Mouse (Mus musculus) liver, embryonic 14.5 days (tissue): Measurements from ENCODE around the gene 4930523C07Rik.

Experiments
- CTCF ChIP-seq: IDR thresholded peaks from 2 replicates; pipeline ENCODE4 v1.5.1; 2016; ENCODE audit warnings: antibody characterized with exemption, low read depth, control low read depth
- EP300 ChIP-seq: IDR thresholded peaks from 2 replicates; pipeline ENCODE4 v1.6.1; 2016; ENCODE audit warnings: antibody characterized with exemption, low read depth

DNA sequence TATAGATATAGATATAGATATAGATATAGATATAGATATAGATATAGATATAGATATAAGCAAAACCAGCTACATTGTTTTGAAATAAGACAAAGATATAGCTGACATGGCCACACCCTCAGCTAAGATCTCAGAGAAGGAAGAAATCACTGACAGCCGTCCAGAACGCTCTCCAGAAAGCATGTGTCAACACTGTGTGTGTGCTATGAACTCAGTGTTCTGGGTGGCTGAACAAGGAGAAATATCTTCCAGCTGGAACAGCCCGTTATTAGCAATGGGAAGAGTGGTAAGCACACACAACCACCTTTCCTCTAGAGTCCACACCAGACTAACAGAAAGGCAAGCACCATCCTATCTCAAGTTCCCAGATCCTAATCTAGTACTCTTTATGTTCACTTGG lies 8.6 kb upstream of the 4930523C07Rik start:
- TF ChIP-seq EP300 (no peak), CTCF (no peak)
